Comparison of ENCODE assay signal across 16 mouse cellular contexts in genomic region chr17:32445016-32445415, GRCm38 (mm10). TPM values are rescaled to one million over a fixed set of nuclear protein-coding genes. Genes with fewer than 3 reads are reported as not detected.
DNase-seq lines count a peak whose midpoint lies in the region; ATAC-seq and TF ChIP-seq lines count a peak whose summit lies in the region.
"Had no signal": no experiment of that assay in that cellular context is flagged by ENCODE, and none has a peak within 500 bp of the region (broad histone marks: within the 10 kb centered on the region; RNA-seq: fewer than 3 reads in every experiment).

No protein-coding gene starts in this region.

- H3K36me3 ChIP-seq in heart, embryonic 12.5 days: no peaks in the 10 kb centered on the region
- H3K36me3 ChIP-seq in stomach, postnatal 0 days (ENCODE audit: control insufficient read depth, insufficient read depth, low read length): no peaks in the 10 kb centered on the region
- H3K36me3 ChIP-seq: heart, embryonic 13.5 days; liver, embryonic 15.5 days had no signal

- no peak overlapping the region for H3K9ac ChIP-seq in heart, embryonic 12.5 days
- no peak overlapping the region for H3K9ac ChIP-seq in stomach, postnatal 0 days (ENCODE audit: low read length)
- H3K9ac ChIP-seq: heart, embryonic 13.5 days; liver, embryonic 15.5 days had no signal

- H3K27ac ChIP-seq in heart, embryonic 12.5 days (ENCODE audit: poor library complexity, severe bottlenecking): no peak overlapping the region
- no peak overlapping the region for H3K27ac ChIP-seq in stomach, postnatal 0 days (replicated peaks)
- H3K27ac ChIP-seq: heart, embryonic 13.5 days; liver, embryonic 15.5 days had no signal

- ATAC-seq in heart, embryonic 12.5 days (ENCODE audit: insufficient number of reproducible peaks, low FRiP score): no peak
- ATAC-seq in stomach, postnatal 0 days (ENCODE audit: low FRiP score, low TSS enrichment): no peak
- ATAC-seq: activated CD4-positive, CD25-positive, alpha-beta regulatory T cell, adult 4 months had no signal

- peak; percentile 98 for DNase-seq in heart, adult 11 months
- peak; percentile 46 for DNase-seq in testis, postnatal 10 days (ENCODE audit: low spot score)
- no peak for DNase-seq in testis, postnatal 14 days (ENCODE audit: low spot score)
- peak; percentile 51 for DNase-seq in heart, adult 8-10 months (ENCODE audit: low spot score)
- no peak for DNase-seq in layer of hippocampus, adult 9-11 months
- DNase-seq in stomach, postnatal 0 days (ENCODE audit: low spot score): no peak
- DNase-seq: kidney, adult 9 months had no signal

- H3K9me3 ChIP-seq in heart, embryonic 12.5 days (replicated peaks): peaks cover 5% of the 10 kb centered on the region
- no peaks in the 10 kb centered on the region for H3K9me3 ChIP-seq in stomach, postnatal 0 days (ENCODE audit: control insufficient read depth, low read length)

- no peak for TF ChIP-seq CTCF in stomach, postnatal 0 days (IDR thresholded peaks at IDR 0.05; ENCODE audit: low read depth)

- H3K27me3 ChIP-seq in heart, embryonic 12.5 days (replicated peaks): peaks cover 23% of the 10 kb centered on the region
- H3K27me3 ChIP-seq in stomach, postnatal 0 days (ENCODE audit: control insufficient read depth, insufficient read depth, low read length): no peaks in the 10 kb centered on the region

- no peak for TF ChIP-seq EP300 in stomach, postnatal 0 days (optimal IDR thresholded peaks at IDR 0.05)

- no peaks in the 10 kb centered on the region for H3K4me1 ChIP-seq in heart, embryonic 12.5 days (replicated peaks)
- no peaks in the 10 kb centered on the region for H3K4me1 ChIP-seq in stomach, postnatal 0 days (replicated peaks; ENCODE audit: control insufficient read depth, insufficient read depth)
- H3K4me1 ChIP-seq: heart, embryonic 13.5 days; liver, embryonic 15.5 days had no signal

- H3K4me2 ChIP-seq in heart, embryonic 12.5 days: no peak overlapping the region
- no peak overlapping the region for H3K4me2 ChIP-seq in stomach, postnatal 0 days (replicated peaks; ENCODE audit: low read depth)
- H3K4me2 ChIP-seq: heart, embryonic 13.5 days; liver, embryonic 15.5 days had no signal

- H3K4me3 ChIP-seq in heart, embryonic 12.5 days: no peak overlapping the region
- H3K4me3 ChIP-seq in stomach, postnatal 0 days (ENCODE audit: low read depth, low read length): no peak overlapping the region
- H3K4me3 ChIP-seq: heart, embryonic 13.5 days; liver, embryonic 15.5 days; myocyte had no signal

- WGBS in heart, embryonic 12.5 days: 65% methylated on average over 5 of the region's 5 CpGs
- WGBS in stomach, postnatal 0 days: 61% methylated on average over 5 of the region's 5 CpGs

RNA-seq across cellular contexts. Expression of gene Cyp4f39, which starts 7.5 kb away (rescaled TPM):
- polyA plus RNA-seq in heart, embryonic 12.5 days (2016; fragmentation: Nextera tagmentation; extraction: Ambion mirVana): 0.26 and 0.42 TPM in 2 replicates
- total RNA-seq in heart, adult 8-10 months (2022): under 1 TPM in 1 of 4 experiments, not detected in 3; 0.23 TPM
- polyA plus RNA-seq in stomach, postnatal 0 days (2015; fragmentation: Nextera tagmentation; extraction: Ambion mirVana): 56.5 and 57.9 TPM in 2 replicates
- total RNA-seq: layer of hippocampus, adult 8-10 months; left cerebral cortex, postnatal 36 days; MEL had no signal
- polyA plus RNA-seq: cortical plate, adult 2 months had no signal

RNA-seq across cellular contexts. Expression of gene Pglyrp2, which starts 21.0 kb away (rescaled TPM):
- polyA plus RNA-seq in heart, embryonic 12.5 days (2016; fragmentation: Nextera tagmentation; extraction: Ambion mirVana): not detected in 2 replicates
- not detected for total RNA-seq in heart, adult 8-10 months (2022)
- 0.10 and 0.16 TPM in 2 replicates for polyA plus RNA-seq in stomach, postnatal 0 days (2015; fragmentation: Nextera tagmentation; extraction: Ambion mirVana)
- total RNA-seq: layer of hippocampus, adult 8-10 months; left cerebral cortex, postnatal 36 days had no signal
- polyA plus RNA-seq: cortical plate, adult 2 months; myocyte had no signal

RNA-seq across cellular contexts. Expression of gene Rasal3, which starts 41.6 kb away (rescaled TPM):
- polyA plus RNA-seq in heart, embryonic 12.5 days (2016; fragmentation: Nextera tagmentation; extraction: Ambion mirVana): 0.66 and 0.95 TPM in 2 replicates
- total RNA-seq in heart, adult 8-10 months (2022): 1 to 10 TPM in 1 of 4 experiments, under 1 TPM in 3; 0.33 to 1.2 (median 0.61) TPM
- polyA plus RNA-seq in stomach, postnatal 0 days (2015; fragmentation: Nextera tagmentation; extraction: Ambion mirVana): 0.56 and 0.63 TPM in 2 replicates
- polyA plus RNA-seq: myocyte had no signal

RNA-seq across cellular contexts. Expression of gene Wiz, which starts 55.8 kb away (rescaled TPM):
- 23.7 and 23.9 TPM in 2 replicates for polyA plus RNA-seq in heart, embryonic 12.5 days (2016; fragmentation: Nextera tagmentation; extraction: Ambion mirVana)
- total RNA-seq in heart, adult 8-10 months (2022): 10 to 100 TPM; 14.0 to 17.2 (median 15.4) TPM
- polyA plus RNA-seq in stomach, postnatal 0 days (2015; fragmentation: Nextera tagmentation; extraction: Ambion mirVana): 9.6 and 13.4 TPM in 2 replicates

Comparison
In these comparisons a context has a peak if more than half of its experiments do, and no peak if none do; other contexts are left out.
1. DNase-seq: peak in heart, adult 11 months (single experiment), testis, postnatal 10 days (single experiment) and heart, adult 8-10 months (single experiment); none in testis, postnatal 14 days (single experiment), layer of hippocampus, adult 9-11 months (single experiment) and stomach, postnatal 0 days (single experiment).
2. RNA of gene Cyp4f39, which starts 7.5 kb away (polyA plus RNA-seq): 56.5 to 57.9 TPM in stomach, postnatal 0 days; 0.26 to 0.42 TPM in heart, embryonic 12.5 days; every median in the first group is over 10 times any median in the second.